Mouse (Mus musculus) kidney, postnatal 0 days (tissue): ENCODE results near the gene Sirt2. TPM values are rescaled to one million over a fixed set of nuclear protein-coding genes. Genes with fewer than 3 reads are reported as not detected.

Experiments used
- ATAC-seq: fragments of 200-750 bp; cut with Nextera tagmentation; replicated peaks from 2 replicates; pipeline ENCODE4 v1.8.0; 2017; ENCODE audit warnings: low read depth, moderate number of reproducible peaks, moderate TSS enrichment, moderate library complexity; ENCODE audit not compliant: low FRiP score
- DNase-seq: peaks from one replicate; pipeline ENCODE4 v3.0.0-alpha.2; 2016; ENCODE audit warnings: low spot score
- H3K27ac ChIP-seq: fragments of 300-500 bp; sonication (generic); 2 replicates; pipeline ENCODE4 v1.5.1; 2014; ENCODE audit warnings: mild to moderate bottlenecking
- H3K27me3 ChIP-seq: fragments of 300-500 bp; sonication (generic); 2 replicates; pipeline ENCODE4 v1.6.1; 2014; ENCODE audit warnings: low read length, mixed read lengths; ENCODE audit not compliant: insufficient read depth
- H3K36me3 ChIP-seq: fragments of 300-500 bp; sonication (generic); 2 replicates; pipeline ENCODE4 v1.6.1; 2014; ENCODE audit warnings: low read length, mixed read lengths; ENCODE audit not compliant: insufficient read depth
- H3K4me1 ChIP-seq: fragments of 300-500 bp; sonication (generic); replicated peaks from 2 replicates; pipeline ENCODE4 v1.6.1; 2014; ENCODE audit warnings: antibody characterized with exemption, low read length, mixed read lengths; ENCODE audit not compliant: insufficient read depth
- H3K4me2 ChIP-seq: fragments of 300-500 bp; sonication (generic); 2 replicates; pipeline ENCODE4 v1.6.1; 2014; ENCODE audit warnings: mild to moderate bottlenecking, low read length, moderate library complexity, mixed read lengths
- H3K4me3 ChIP-seq: fragments of 300-500 bp; sonication (generic); replicated peaks from 2 replicates; pipeline ENCODE4 v1.5.1; 2014; ENCODE audit warnings: low read depth, low read length
- H3K9ac ChIP-seq: fragments of 300-500 bp; sonication (generic); 2 replicates; pipeline ENCODE4 v1.6.1; 2014; ENCODE audit warnings: low read depth, low read length
- H3K9me3 ChIP-seq: fragments of 300-500 bp; sonication (generic); replicated peaks from 2 replicates; pipeline ENCODE4 v1.6.1; 2016; ENCODE audit warnings: low read length, inconsistent platforms, mixed read lengths
- CTCF ChIP-seq: IDR thresholded peaks from 2 replicates; pipeline ENCODE4 v1.5.1; 2016; ENCODE audit warnings: antibody characterized with exemption, low read depth, mild to moderate bottlenecking, moderate library complexity
- WGBS: fragments of 180-500 bp; shearing (Covaris S2); extraction: QIAGEN DNeasy Blood & Tissue Kit; methylation state at CpG from one replicate; pipeline ENCODE4 v1.1.7; 2014; 5-methylcytosine and 5-hydroxymethylcytosine counted together
- polyA plus RNA-seq: library from polyadenylated mRNA; unstranded; fragments of >200 nt; fragmentation: Nextera tagmentation; extraction: Ambion mirVana; gene quantifications from 2 replicates; pipeline ENCODE4 v1.2.1, GENCODE M21; 2015

Gene Sirt2
- polyA plus RNA-seq, 1 experiment from 2014 or later = 54.1 TPM

DNA sequence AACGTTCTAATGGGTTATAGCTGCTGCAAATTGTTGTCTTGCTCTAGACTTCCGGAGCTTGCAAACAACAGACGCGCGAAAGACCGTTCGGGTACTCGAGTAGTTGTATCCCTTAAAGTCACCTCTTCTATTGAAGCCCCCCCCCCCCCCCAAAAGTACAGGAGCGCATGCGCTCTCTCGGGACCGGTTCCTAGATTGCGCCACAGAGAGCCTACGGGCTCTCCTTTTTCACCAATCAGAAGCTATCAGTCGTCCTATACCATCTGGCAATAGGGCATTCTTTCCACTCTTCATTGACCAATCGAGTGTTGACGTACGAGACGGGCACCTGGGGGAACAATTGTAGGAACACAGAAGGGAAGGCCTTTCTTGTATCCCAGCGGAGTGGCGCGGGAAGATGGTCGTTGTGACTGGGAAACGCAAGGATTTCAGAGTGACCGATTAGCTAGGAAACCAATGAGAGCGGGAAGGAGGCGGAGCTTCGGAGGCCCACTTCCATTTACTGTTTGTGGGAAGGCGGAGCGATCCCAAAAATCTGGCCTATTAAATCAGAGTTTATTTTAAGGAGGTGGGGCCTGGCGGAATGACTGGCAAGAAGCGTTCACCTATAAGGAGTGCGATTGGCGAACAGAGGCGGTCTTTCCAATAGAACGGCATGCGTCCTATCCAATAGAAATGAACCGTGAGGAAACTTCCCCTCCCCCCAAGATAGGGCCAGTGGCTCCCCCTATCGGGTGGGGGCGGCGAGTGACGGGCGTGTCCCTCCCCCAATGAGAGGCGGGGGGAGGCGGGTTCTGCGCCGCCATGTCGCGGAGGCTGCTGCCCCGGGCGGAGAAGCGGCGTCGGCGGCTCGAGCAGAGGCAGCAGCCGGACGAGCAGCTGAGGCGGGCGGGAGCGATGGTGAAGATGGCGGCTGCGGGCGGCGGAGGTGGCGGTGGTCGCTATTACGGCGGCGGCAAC lies 43.9 kb downstream of the Sirt2 start:
- peak overlapping the region; percentile 85 for H3K4me3 ChIP-seq
- DNase-seq (peak; percentile 100), ATAC-seq (peak; percentile 91)
- H3K4me2 ChIP-seq = peak overlapping the region; percentile 86
- peaks cover 13% of the 10 kb centered on the region for H3K4me1 ChIP-seq
- no peaks in the 10 kb centered on the region for H3K9me3 ChIP-seq
- WGBS = under 1% methylated on average over 69 of the region's 70 CpGs
- H3K27ac ChIP-seq = peak overlapping the region; percentile 100
- TF ChIP-seq CTCF = peak; percentile 65
- H3K36me3 ChIP-seq = peaks cover 25% of the 10 kb centered on the region
- H3K27me3 ChIP-seq = no peaks in the 10 kb centered on the region
- H3K9ac ChIP-seq = peak overlapping the region; percentile 99

DNA sequence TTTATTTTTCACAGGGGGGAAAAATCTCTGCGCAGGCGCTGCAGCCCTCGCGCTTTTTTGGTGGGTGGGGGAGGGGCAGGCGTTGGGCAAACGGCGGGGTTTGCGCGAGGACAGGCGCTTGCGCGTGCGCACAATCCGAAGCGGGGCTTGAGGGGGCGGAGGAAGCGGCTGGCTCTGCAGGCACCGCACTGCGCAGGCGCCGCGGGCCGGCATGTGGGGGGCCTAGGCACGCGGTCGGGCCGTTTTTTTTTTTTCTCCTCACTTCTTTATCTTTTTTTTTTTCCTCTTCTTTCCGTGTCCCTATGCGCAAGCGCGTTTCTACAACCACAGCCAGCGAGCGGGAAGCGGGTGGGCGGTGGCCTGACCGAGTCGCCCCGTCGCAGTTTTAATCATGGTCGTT lies 44.7 kb downstream of the Sirt2 start:
- ATAC-seq = no peak
- Histone ChIP-seq H3K36me3 (peaks cover 34% of the 10 kb centered on the region), H3K4me2 (peak overlapping the region; percentile 75), H3K4me1 (peaks cover 13% of the 10 kb centered on the region), H3K27ac (peak overlapping the region; percentile 98), H3K9me3 (no peaks in the 10 kb centered on the region), H3K27me3 (no peaks in the 10 kb centered on the region), H3K9ac (peak overlapping the region; percentile 99), H3K4me3 (peak overlapping the region; percentile 83)
- WGBS = 0% methylated on average over 39 of the region's 40 CpGs
- TF ChIP-seq CTCF = no peak
- peak; percentile 97 for DNase-seq

GRCm38 (mm10) chr7:28811640-28812275 lies 45.2 kb downstream of the Sirt2 start:
- TF ChIP-seq CTCF = no peak
- H3K4me2 ChIP-seq = peak overlapping the region; percentile 75
- ATAC-seq = no peak
- no peak for DNase-seq
- no peaks in the 10 kb centered on the region for H3K9me3 ChIP-seq
- peak overlapping the region; percentile 99 for H3K9ac ChIP-seq
- WGBS = under 1% methylated on average over 7 of the region's 7 CpGs
- H3K4me1 ChIP-seq = peaks cover 13% of the 10 kb centered on the region
- peak overlapping the region; percentile 98; the same call in 1 of the 2 replicates for H3K27ac ChIP-seq
- H3K27me3 ChIP-seq = no peaks in the 10 kb centered on the region
- peak overlapping the region; percentile 83 for H3K4me3 ChIP-seq
- peaks cover 38% of the 10 kb centered on the region for H3K36me3 ChIP-seq

GRCm38 (mm10) chr7:28812436-28812835 lies 45.9 kb downstream of the Sirt2 start:
- H3K27ac ChIP-seq = peak overlapping the region; percentile 3; the same call in 1 of the 2 replicates
- peaks cover 13% of the 10 kb centered on the region for H3K4me1 ChIP-seq
- WGBS = 50% methylated on average over 4 of the region's 4 CpGs
- no peaks in the 10 kb centered on the region for H3K27me3 ChIP-seq
- DNase-seq (no peak), ATAC-seq (no peak)
- peak overlapping the region; percentile 75 for H3K4me2 ChIP-seq
- H3K4me3 ChIP-seq = peak overlapping the region; percentile 83
- H3K9me3 ChIP-seq = no peaks in the 10 kb centered on the region
- H3K36me3 ChIP-seq = peaks cover 44% of the 10 kb centered on the region
- peak overlapping the region; percentile 99 for H3K9ac ChIP-seq
- TF ChIP-seq CTCF = no peak

DNA sequence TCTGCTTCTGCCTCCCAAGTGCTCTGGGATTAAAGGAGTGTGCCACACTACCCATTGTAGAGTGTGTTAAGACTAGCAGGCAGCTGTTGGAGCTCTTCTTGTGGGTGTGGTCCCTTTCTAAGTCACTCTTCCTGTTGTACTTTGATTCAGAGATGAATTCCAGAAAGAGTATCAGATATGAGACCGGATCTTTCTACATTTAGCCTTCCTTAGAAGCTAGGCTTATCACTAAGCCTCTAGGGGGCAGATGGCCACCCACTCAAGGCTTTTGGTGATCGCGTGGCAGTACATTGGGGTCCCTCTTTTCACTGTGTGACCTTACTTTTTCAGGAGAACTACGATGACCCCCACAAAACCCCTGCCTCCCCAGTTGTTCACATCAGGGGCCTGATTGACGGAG lies 46.4 kb downstream of the Sirt2 start:
- peaks cover 9% of the 10 kb centered on the region for H3K4me1 ChIP-seq
- no peak for ATAC-seq
- TF ChIP-seq CTCF = peak; percentile 53; the same call in 1 of the 2 replicates

More for the DNA sequence above, 46.4 kb downstream of the Sirt2 start:
- Histone ChIP-seq H3K4me2 (peak overlapping the region; percentile 75), H3K9ac (0 out of 2 replicates have a peak overlapping the region, but pooled peaks have one; percentile 9), H3K27me3 (no peaks in the 10 kb centered on the region), H3K9me3 (no peaks in the 10 kb centered on the region), H3K4me3 (peak overlapping the region; percentile 83; the same call in 1 of the 2 replicates), H3K27ac (peak overlapping the region; percentile 3; the same call in 1 of the 2 replicates), H3K36me3 (peaks cover 49% of the 10 kb centered on the region)
- DNase-seq = no peak
- 64% methylated on average over 5 of the region's 5 CpGs for WGBS
